Mouse (Mus musculus): ENCODE data around the gene B3gnt4.

The B3gnt4 gene

GRCm38 (mm10) chr5:123525916-123526495, 15.7 kb downstream of the B3gnt4 start:
- no peak for DNase-seq (ENCODE audit: inconsistent ontology term)

GRCm38 (mm10) chr5:123528641-123529040, 18.4 kb downstream of the B3gnt4 start:
- DNase-seq (ENCODE audit: inconsistent ontology term): no peak

DNA sequence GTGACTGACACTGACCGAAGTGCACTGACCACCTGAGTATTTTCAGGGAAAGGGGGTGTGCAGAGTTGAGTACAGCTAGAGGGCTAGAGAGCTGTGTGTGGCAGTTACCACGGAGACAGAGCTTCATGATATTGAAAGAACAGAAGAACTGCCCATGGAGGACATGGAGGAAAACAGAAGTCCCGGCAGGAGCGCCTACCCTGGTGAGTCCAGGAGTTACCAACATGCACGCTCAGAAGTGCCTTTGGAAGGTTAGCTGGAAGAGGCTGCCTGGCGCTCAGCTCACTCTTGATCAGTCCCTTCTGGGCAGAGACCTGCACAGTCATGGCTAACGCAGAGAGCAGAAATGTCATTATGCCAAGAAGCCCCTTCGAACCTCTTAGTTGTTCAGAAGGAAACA, 19.8 kb downstream of the B3gnt4 start:
- DNase-seq (ENCODE audit: inconsistent ontology term): no peak

- DNase-seq (ENCODE audit: inconsistent ontology term): no peak
Observed at GRCm38 (mm10) chr5:123533801-123534200, 23.5 kb downstream of the B3gnt4 start.

GRCm38 (mm10) chr5:123555693-123556092, 45.4 kb downstream of the B3gnt4 start:
- DNase-seq (ENCODE audit: inconsistent ontology term): no peak

DNA sequence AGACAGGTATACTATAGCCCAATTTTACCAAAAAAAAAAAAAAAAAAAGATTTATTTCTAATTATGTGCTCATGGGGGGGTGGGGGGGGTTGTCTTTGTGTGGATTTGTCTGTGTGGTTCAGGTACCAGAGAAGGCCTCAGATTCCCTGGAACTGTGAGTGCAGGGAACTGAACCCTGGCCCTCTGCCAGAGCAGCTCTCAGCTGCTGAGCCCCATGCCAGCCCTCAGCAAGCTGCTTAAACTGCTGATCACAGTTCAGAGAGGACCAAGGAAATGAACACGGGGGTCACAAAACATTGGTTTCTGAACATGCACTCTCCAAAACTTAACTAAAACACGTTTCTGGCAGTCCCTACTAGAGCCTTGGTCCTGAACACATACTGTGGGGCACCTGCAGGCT, 46.2 kb downstream of the B3gnt4 start:
- DNase-seq (ENCODE audit: inconsistent ontology term): no peak

DNA sequence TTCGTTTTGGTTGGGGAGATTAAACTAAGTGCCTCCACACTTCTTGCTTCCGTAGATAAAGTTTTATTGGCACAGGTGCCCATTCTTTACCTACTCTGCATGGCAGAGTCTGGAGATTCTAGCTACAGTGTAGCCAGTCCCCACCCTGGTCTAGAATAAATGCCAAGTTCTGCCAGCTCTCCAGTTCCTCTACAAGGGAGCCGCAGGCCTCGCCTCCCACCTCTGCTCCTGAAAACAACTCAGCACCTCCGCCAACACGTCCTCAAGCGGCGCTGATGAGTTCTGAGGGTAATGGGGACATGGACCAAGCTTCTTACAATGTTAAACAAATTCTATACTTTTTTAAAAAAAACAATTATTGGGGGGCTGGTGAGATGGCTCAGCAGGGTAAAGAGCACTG, 49.3 kb downstream of the B3gnt4 start:
- no peak for DNase-seq (ENCODE audit: inconsistent ontology term)

DNA sequence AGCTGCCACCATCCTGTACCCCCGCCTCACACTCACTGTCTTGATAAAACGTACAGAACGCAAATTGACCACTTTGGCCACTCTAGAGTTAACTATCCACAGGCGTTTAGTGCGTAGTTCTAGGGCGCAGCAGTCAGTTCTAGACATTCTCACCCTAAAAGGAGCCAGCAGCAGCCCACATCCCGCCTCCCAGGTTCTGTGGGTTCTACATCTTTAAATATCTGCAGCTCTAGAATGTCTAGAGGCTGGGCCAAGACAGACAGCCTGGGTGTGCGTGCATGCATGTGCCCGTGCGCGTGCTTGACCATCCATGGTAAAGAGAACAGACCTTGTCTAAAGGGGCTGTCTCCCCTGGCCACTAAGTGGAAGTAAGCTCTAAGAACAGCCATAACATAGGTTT, 50.9 kb downstream of the B3gnt4 start:
- no peak for DNase-seq (ENCODE audit: inconsistent ontology term)
